Mouse (Mus musculus): Measurements from ENCODE around the gene Cep83. TPM values are rescaled to one million over a fixed set of nuclear protein-coding genes. Genes with fewer than 3 reads are reported as not detected.

Gene Cep83
- polyA plus RNA-seq, 1 experiment from 2014 or later: 18.5 TPM

DNA sequence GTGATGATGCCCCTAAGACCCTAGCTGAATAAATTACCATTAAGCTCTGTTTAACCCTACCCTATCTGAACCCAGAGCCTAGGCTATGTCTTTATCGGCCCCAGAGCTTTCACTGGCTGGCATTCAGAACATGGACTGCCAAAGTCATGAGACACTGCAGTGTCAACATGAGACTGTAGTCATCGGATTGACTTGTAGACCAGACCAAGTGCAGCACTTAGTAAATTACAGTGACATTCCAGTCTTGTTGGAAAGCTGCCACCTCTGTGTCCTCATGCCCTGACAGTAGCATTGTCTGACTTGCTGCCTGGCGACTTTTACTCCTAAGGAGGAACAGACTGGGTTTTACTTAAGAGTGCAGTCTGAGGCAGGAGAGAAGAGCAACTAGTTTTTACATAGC lies 100.8 kb downstream of the Cep83 start:
- Histone ChIP-seq H3K27me3 (ENCODE audit: poor library complexity, severe bottlenecking) (no peaks in the 10 kb centered on the region), H3K36me3 (replicated peaks) (peaks cover 56% of the 10 kb centered on the region), H3K27ac (no peak overlapping the region), H3K9me3 (no peaks in the 10 kb centered on the region), H3K4me3 (no peak overlapping the region), H3K4me1 (no peaks in the 10 kb centered on the region)
- DNase-seq (ENCODE audit: extremely low spot score, low spot score): no peak
- WGBS: 90% methylated on average over 3 of the region's 3 CpGs

DNA sequence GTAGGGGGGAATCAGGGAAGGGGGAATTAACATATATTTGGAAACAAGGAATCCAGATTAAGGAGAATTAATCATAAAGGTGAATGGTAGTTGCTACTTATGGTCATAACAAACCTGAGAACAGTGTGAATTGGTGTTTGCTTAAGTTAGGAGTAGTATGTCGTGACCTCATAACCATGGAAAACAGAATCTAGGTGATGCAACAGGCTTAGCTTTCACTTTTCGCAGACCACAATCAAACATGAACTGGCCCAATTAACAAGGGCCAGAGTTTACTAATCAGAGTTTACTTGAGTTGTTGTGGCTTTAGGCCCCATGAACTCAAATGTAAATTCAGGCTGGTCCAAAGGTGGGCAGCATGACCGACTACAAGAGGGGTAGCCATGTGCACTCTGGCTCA lies 105.5 kb downstream of the Cep83 start:
- no peaks in the 10 kb centered on the region for H3K9me3 ChIP-seq
- H3K27me3 ChIP-seq (ENCODE audit: poor library complexity, severe bottlenecking): no peaks in the 10 kb centered on the region
- H3K36me3 ChIP-seq (replicated peaks): peaks cover 68% of the 10 kb centered on the region
- no peak for DNase-seq (ENCODE audit: extremely low spot score, low spot score)
- H3K27ac ChIP-seq: no peak overlapping the region
- no peak overlapping the region for H3K4me3 ChIP-seq
- WGBS: 94% methylated on average over 3 of the region's 3 CpGs
- peaks cover under 1% of the 10 kb centered on the region for H3K4me1 ChIP-seq

DNA sequence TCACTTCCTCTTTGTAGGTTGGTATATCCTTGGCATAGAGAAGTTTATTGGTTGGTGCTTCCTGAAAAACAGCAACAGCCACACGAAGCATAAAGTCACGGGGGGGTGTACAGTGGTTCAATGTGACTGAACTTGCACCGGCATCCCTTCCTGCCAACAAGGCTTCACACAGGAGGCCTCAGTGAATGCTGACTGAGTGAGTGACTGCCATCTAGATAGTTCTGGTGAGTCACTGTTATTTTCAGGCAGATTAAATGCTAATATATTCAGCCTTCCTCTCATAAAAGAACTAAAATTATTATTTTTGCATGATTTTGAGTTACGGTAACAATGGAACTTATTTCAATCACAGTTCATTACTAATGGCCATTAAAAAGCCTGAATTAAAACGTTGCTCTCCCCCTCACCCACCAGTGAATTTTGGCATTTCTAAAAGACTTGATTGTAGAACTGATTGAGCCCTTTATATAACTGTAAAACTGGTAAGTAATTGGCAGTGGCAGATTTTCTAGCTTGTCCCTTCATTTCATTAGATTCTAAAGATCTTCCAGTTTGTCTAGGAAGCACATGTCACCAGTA lies 106.3 kb downstream of the Cep83 start:
- 94% methylated on average over 5 of the region's 5 CpGs for WGBS
- no peak overlapping the region for H3K27ac ChIP-seq
- H3K9me3 ChIP-seq: no peaks in the 10 kb centered on the region
- peaks cover 63% of the 10 kb centered on the region for H3K36me3 ChIP-seq (replicated peaks)
- no peak overlapping the region for H3K4me3 ChIP-seq
- H3K4me1 ChIP-seq: peaks cover 9% of the 10 kb centered on the region
- H3K27me3 ChIP-seq (ENCODE audit: poor library complexity, severe bottlenecking): no peaks in the 10 kb centered on the region
- DNase-seq (ENCODE audit: extremely low spot score, low spot score): no peak

DNA sequence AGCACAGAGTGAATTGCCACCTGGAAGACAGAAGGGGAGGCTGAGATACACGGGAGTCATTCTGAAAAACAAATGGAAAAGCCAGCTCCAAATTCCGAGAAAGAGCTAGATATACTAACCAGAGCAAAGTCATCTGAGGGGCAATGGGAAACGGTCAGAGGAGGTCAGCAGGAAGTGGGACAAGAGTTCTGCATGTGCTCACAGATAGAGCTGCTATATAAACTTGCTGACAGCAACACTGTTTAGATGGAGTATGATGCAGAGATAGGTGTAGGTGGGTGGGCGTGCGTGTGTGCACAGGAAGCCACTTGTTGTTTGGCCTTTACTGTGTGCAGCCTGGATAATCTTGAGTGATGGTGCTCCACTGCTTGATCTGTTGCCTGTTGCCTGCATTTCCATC lies 109.7 kb downstream of the Cep83 start:
- Histone ChIP-seq H3K4me1 (peaks cover 13% of the 10 kb centered on the region), H3K9me3 (no peaks in the 10 kb centered on the region), H3K4me3 (no peak overlapping the region), H3K36me3 (replicated peaks) (peaks cover 52% of the 10 kb centered on the region), H3K27ac (no peak overlapping the region), H3K27me3 (ENCODE audit: poor library complexity, severe bottlenecking) (no peaks in the 10 kb centered on the region)
- no peak for DNase-seq (ENCODE audit: extremely low spot score, low spot score)
- 90% methylated on average over 5 of the region's 5 CpGs for WGBS

DNA sequence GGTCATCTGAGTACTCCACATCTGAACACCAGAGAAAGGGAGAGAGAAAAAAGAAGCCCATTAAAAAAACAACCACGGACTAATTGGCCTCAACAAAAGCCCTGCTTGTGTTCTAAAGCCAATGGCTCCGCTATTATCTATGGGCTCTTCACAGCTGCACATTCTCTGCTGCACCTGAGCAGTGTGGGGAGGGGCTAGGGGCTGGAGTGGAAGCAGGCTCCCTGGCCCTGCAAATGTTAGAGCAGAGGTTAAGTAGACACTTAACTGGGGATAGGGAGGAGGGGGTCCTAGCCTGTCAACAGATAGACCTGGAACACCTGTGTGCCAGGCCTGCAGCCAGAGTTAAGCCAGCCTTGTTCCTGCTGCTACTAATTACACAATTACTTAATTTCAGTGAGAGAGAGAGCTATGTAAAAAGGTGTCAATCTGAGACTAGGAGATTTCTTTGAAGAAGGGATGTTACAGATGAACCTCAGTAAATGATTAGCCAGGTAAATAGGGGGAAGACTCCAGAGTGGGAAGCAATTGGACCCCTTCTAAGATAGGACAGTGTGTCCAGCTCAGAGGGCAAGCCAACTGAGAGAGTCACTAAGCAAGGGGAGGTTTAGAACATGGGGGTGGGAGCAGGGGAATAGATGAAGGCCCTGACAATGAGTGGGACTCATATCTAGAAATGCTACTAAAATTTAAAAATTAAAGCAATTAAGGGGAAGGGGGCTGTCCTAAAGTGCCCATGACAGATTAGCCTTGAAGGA lies 111.2 kb downstream of the Cep83 start:
- WGBS: 23% methylated on average over 2 of the region's 2 CpGs
- no peak overlapping the region for H3K4me3 ChIP-seq
- no peak for DNase-seq (ENCODE audit: extremely low spot score, low spot score)
- no peaks in the 10 kb centered on the region for H3K27me3 ChIP-seq (ENCODE audit: poor library complexity, severe bottlenecking)
- no peaks in the 10 kb centered on the region for H3K9me3 ChIP-seq
- H3K27ac ChIP-seq: no peak overlapping the region
- peaks cover 42% of the 10 kb centered on the region for H3K36me3 ChIP-seq (replicated peaks)
- peaks cover 13% of the 10 kb centered on the region for H3K4me1 ChIP-seq

DNA sequence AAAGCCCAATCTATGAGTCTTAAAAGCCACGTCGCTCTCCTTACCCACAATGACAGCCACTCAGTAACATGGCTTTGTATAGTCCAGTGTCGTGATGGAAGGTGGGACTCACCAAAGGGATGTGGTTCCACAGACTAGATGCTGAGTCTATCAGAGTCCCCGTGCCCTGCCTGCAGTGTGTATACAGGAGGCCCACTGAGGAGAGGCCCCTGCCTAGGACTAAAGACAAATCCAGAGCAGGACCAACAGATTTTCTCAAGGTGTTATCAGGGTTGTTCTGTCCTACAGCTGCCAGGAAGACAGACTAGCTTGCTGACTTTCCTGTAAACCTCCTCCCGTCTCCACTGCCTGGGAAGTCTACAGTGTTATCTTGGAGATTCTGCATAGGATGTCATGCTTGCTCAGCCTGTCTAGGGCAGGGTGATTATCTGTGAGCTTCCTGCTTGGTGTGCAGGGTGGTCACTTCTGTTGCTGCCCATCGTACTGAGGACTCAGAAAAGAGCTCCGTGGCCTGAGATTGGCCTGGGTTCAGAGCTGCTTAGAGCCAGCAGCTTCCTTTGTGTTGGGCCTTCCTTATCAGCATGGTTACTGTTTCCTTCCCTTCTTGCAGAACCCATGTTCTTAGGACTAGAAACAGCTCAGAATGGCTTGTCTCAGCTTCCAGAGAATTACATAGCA lies 112.4 kb downstream of the Cep83 start:
- Histone ChIP-seq H3K27ac (no peak overlapping the region), H3K36me3 (replicated peaks) (peaks cover 37% of the 10 kb centered on the region), H3K27me3 (ENCODE audit: poor library complexity, severe bottlenecking) (no peaks in the 10 kb centered on the region), H3K4me1 (peaks cover 13% of the 10 kb centered on the region), H3K9me3 (no peaks in the 10 kb centered on the region), H3K4me3 (no peak overlapping the region)
- 89% methylated on average over 7 of the region's 7 CpGs for WGBS
- no peak for DNase-seq (ENCODE audit: extremely low spot score, low spot score)

DNA sequence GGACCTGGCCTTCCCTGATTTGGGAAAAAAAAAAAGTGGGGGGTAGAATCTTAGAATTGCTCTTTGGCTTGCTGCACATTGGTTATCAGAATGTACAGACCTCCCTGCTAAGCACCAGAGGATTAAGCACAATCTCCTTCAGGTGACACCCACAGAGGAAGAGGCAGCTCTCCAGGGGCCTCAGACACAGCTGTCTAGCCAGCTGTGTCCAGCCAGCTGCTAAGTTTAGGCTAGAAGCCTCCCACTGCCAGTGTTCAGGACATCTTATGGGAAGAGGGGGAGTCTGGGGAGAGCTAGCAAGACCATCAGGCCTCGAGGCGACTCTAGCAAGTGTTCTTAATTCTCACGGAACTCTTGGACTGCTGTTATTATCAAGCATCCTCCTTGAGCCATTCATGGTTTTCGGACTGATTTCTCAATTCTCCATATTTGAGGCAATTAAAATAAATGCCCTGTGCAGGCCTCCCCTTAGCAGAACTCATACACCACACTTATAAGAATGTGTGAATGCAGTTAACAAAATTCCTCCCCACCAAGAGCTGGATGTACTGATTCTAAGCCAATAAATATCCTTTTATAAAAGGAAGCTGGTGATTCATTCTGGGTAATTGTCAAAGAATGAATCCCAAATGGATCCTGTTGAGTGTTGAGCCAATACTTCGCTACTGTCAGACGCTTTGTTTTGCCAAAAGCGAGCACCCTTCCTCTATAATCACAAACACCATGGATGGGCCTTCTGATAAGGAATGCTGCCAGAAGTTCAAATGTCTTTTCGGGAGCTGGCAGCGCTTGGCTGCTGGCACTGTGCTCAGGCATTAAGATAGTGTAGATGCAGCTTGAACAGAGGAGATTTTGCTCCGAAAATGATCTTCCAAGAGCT lies 115.8 kb downstream of the Cep83 start:
- DNase-seq (ENCODE audit: extremely low spot score, low spot score): no peak
- H3K36me3 ChIP-seq (replicated peaks): peaks cover 14% of the 10 kb centered on the region
- H3K4me1 ChIP-seq: peaks cover 18% of the 10 kb centered on the region
- WGBS: 87% methylated on average over 10 of the region's 10 CpGs
- no peaks in the 10 kb centered on the region for H3K9me3 ChIP-seq
- no peak overlapping the region for H3K4me3 ChIP-seq
- no peak overlapping the region for H3K27ac ChIP-seq
- H3K27me3 ChIP-seq (ENCODE audit: poor library complexity, severe bottlenecking): no peaks in the 10 kb centered on the region

DNA sequence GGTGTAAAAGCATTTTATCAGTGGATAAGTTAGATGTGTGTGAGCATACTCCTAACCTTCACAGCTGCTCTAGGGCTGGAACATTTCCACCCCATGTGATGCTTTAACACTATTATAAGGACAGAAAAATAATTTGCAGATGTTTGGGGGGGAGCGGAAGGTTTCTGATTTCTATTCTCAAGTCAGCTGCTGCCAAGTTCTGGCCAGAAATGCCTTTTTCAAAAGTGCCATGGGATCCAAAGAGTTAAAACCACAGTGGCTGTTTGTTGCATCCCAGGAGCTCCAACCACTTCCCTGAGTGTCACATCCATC lies 116.4 kb downstream of the Cep83 start:
- Histone ChIP-seq H3K36me3 (replicated peaks) (peaks cover 13% of the 10 kb centered on the region), H3K4me1 (peaks cover 12% of the 10 kb centered on the region), H3K9me3 (no peaks in the 10 kb centered on the region), H3K4me3 (no peak overlapping the region), H3K27ac (no peak overlapping the region), H3K27me3 (ENCODE audit: poor library complexity, severe bottlenecking) (no peaks in the 10 kb centered on the region)
- DNase-seq (ENCODE audit: extremely low spot score, low spot score): no peak
- WGBS: 98% methylated on average over 1 of the region's 1 CpGs

DNA sequence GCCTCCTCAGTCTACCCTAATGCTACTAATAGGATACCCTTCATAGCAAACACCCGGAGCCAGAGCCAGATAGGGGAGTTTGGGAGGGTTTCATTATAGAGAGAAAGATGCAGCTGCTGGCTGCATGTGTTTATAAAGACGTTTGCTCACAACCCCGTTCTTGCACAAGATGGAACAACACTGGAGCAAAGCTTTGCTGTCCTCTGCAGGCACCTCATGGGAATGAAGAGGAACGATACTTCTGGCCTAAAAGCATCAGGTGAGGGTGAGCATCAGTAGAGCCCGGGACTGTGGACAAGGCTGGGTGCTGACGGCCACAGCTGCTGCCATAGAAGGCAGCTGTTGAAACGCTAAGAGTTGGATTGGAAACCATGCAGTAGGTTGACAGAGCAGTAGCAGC lies 118.9 kb downstream of the Cep83 start:
- Histone ChIP-seq H3K27ac (no peak overlapping the region), H3K27me3 (ENCODE audit: poor library complexity, severe bottlenecking) (no peaks in the 10 kb centered on the region), H3K36me3 (replicated peaks) (peaks cover 9% of the 10 kb centered on the region; the same call in 1 of the 2 replicates), H3K9me3 (no peaks in the 10 kb centered on the region), H3K4me3 (no peak overlapping the region), H3K4me1 (peaks cover 15% of the 10 kb centered on the region)
- 86% methylated on average over 7 of the region's 7 CpGs for WGBS
- no peak for DNase-seq (ENCODE audit: extremely low spot score, low spot score)

DNA sequence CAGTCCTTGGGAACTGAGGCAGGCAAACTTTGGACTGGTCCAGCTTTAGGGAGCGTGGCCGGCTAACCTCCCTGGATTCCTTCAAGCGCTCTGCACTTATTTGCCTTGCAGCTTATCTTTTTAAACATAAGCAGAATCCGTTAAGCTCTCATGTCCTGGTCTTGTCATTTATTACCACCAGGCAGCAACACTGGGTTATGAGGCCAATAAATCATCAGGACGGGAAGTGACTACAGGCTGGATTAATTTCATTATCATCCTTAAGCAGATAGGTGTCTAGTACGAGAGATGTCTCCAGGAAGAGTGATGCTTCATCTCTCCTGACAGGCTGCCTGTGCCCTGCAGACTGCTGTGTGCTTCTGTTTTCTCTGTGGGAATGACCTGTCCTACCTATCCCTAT lies 119.8 kb downstream of the Cep83 start:
- no peaks in the 10 kb centered on the region for H3K27me3 ChIP-seq (ENCODE audit: poor library complexity, severe bottlenecking)
- DNase-seq (ENCODE audit: extremely low spot score, low spot score): no peak
- peaks cover 12% of the 10 kb centered on the region; the same call in 1 of the 2 replicates for H3K36me3 ChIP-seq (replicated peaks)
- no peak overlapping the region for H3K27ac ChIP-seq
- H3K4me3 ChIP-seq: no peak overlapping the region
- 89% methylated on average over 6 of the region's 6 CpGs for WGBS
- H3K4me1 ChIP-seq: peaks cover 25% of the 10 kb centered on the region
- H3K9me3 ChIP-seq: no peaks in the 10 kb centered on the region

DNA sequence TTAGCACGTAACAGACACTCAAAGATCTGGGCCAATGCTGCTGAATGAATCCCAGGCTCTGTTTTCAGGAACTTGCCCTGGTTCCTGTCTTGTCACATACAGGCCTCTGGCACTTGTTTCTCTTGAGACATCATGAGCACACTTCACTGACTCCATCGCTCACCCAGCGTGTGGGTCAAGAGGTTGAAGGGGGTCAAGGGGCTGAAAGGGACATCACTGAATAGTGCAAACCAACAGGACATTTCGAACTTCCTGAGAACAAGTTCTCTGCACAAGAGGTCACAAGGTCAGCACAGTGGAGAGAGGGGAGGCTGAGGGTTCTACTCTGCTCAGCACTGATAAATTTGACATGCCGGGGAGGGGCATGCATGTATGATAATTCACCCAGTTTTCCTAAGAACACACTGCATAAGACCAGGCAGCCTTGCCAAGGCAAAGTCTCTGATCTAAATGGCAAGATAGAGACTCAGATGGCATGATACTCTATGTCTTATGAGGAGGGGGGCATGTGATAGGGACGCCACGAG lies 121.6 kb downstream of the Cep83 start:
- Histone ChIP-seq H3K27ac (no peak overlapping the region), H3K4me3 (no peak overlapping the region), H3K9me3 (no peaks in the 10 kb centered on the region), H3K36me3 (replicated peaks) (peaks cover 12% of the 10 kb centered on the region; the same call in 1 of the 2 replicates), H3K27me3 (ENCODE audit: poor library complexity, severe bottlenecking) (no peaks in the 10 kb centered on the region), H3K4me1 (peaks cover 35% of the 10 kb centered on the region)
- 76% methylated on average over 7 of the region's 7 CpGs for WGBS
- no peak for DNase-seq (ENCODE audit: extremely low spot score, low spot score)
